ENCODE assay signal across 18 mouse cellular contexts in genomic region chr9:63192809-63193208, GRCm38 (mm10). TPM values are rescaled to one million over a fixed set of nuclear protein-coding genes. Genes with fewer than 3 reads are reported as not detected.
"Had no signal": no experiment of that assay in that cellular context is flagged by ENCODE, and none has a peak within 500 bp of the region (broad histone marks: within the 10 kb centered on the region; RNA-seq: fewer than 3 reads in every experiment).

No protein-coding gene starts in this region.

- H3K27ac ChIP-seq: liver, embryonic 15.5 days; neural tube, embryonic 12.5 days had no signal

- H3K4me2 ChIP-seq: liver, embryonic 11.5 days; liver, embryonic 15.5 days; midbrain, embryonic 11.5 days; neural tube, embryonic 12.5 days had no signal

- H3K27me3 ChIP-seq: liver, embryonic 15.5 days; neural tube, embryonic 12.5 days had no signal

- H3K9me3 ChIP-seq: liver, embryonic 15.5 days; neural tube, embryonic 12.5 days had no signal

- H3K9ac ChIP-seq: liver, embryonic 15.5 days; neural tube, embryonic 12.5 days had no signal

- DNase-seq: kidney, adult 18-20 months; kidney, postnatal 14 days; left cerebral cortex, postnatal 4 days; lung, adult 2 months; lung, postnatal 36 days; right cerebral cortex, postnatal 14 days; thymus, adult 2 months; thymus, postnatal 25 days had no signal

- H3K36me3 ChIP-seq: liver, embryonic 15.5 days; neural tube, embryonic 12.5 days had no signal

- H3K4me3 ChIP-seq: liver, embryonic 15.5 days; myocyte; neural tube, embryonic 12.5 days had no signal

- ATAC-seq: lung, postnatal 0 days had no signal

RNA-seq across cellular contexts. Expression of gene Skor1, which starts 44.0 kb away (rescaled TPM):
- total RNA-seq: megakaryocyte, adult 5-6 weeks had no signal
- polyA plus RNA-seq: kidney, embryonic 14.5 days; large intestine, adult 2 months; liver, embryonic 11.5 days; liver, embryonic 15.5 days; stomach, embryonic 14.5 days had no signal
